Mouse (Mus musculus) neural tube, embryonic 12.5 days (tissue): Measurements from ENCODE around the gene Fem1a. TPM values are rescaled to one million over a fixed set of nuclear protein-coding genes. Genes with fewer than 3 reads are reported as not detected.

ENCODE experiments used
- ATAC-seq: fragments of 200-750 bp; cut with Nextera tagmentation; 2 replicates; pipeline ENCODE4 v1.8.0; 2017; ENCODE audit warnings: low read depth, mild to moderate bottlenecking, moderate TSS enrichment, moderate library complexity; ENCODE audit not compliant: low FRiP score
- H3K27ac ChIP-seq: fragments of 300-500 bp; sonication (generic); 2 replicates; pipeline ENCODE4 v1.5.1; 2016
- H3K27me3 ChIP-seq: fragments of 300-500 bp; sonication (generic); replicated peaks from 2 replicates; pipeline ENCODE4 v1.6.1; 2016; ENCODE audit warnings: mild to moderate bottlenecking
- H3K36me3 ChIP-seq: fragments of 300-500 bp; sonication (generic); 2 replicates; pipeline ENCODE4 v1.6.1; 2016; ENCODE audit warnings: mild to moderate bottlenecking
- H3K4me1 ChIP-seq: fragments of 300-500 bp; sonication (generic); 2 replicates; pipeline ENCODE4 v1.6.1; 2016
- H3K4me2 ChIP-seq: fragments of 300-500 bp; sonication (generic); replicated peaks from 2 replicates; pipeline ENCODE4 v1.6.1; 2016; ENCODE audit warnings: mild to moderate bottlenecking
- H3K4me3 ChIP-seq: fragments of 300-500 bp; sonication (generic); 2 replicates; pipeline ENCODE4 v1.5.1; 2016
- H3K9ac ChIP-seq: fragments of 300-500 bp; sonication (generic); 2 replicates; pipeline ENCODE4 v1.6.1; 2016; ENCODE audit warnings: mild to moderate bottlenecking
- H3K9me3 ChIP-seq: fragments of 300-500 bp; sonication (generic); 2 replicates; pipeline ENCODE4 v1.6.1; 2016; ENCODE audit warnings: mild to moderate bottlenecking
- WGBS: fragments of 180-500 bp; shearing (Covaris S2); methylation state at CpG from one replicate; pipeline ENCODE4 v1.1.7; 2016; 5-methylcytosine and 5-hydroxymethylcytosine counted together
- polyA plus RNA-seq: library from polyadenylated mRNA; unstranded; fragments of >200 nt; fragmentation: Nextera tagmentation; extraction: Ambion mirVana; gene quantifications from 2 replicates; pipeline ENCODE4 v1.2.1, GENCODE M21; 2016

Fem1a gene
- polyA plus RNA-seq, 1 experiment from 2014 or later: 20.6 TPM

DNA sequence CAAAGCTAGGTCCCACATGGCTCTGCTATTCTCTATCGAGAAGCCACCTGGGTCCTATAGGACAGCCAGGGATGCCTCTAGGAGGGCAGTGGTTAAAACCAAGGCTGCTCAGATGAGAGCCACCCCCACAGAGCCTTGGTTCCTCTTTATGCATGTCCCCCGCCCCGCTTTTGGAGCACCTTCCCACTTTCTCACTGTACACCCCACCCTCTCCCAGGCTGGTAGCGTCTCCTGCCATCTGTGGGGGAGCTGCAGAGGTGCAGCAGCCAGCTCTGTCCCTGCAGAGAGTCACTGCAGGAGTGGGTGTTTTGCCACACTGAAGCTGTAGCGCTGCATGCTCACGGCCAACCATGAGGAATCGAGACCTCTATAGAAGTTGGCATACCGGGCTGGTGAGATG is 26.7 kb downstream of the Fem1a start:
- WGBS: 95% methylated on average over 8 of the region's 8 CpGs
- Histone ChIP-seq H3K4me3 (no peak overlapping the region), H3K27me3 (no peaks in the 10 kb centered on the region), H3K4me2 (no peak overlapping the region), H3K9ac (no peak overlapping the region), H3K9me3 (no peaks in the 10 kb centered on the region), H3K36me3 (peaks cover 12% of the 10 kb centered on the region), H3K27ac (no peak overlapping the region), H3K4me1 (peaks cover 8% of the 10 kb centered on the region)
- no peak for ATAC-seq

DNA sequence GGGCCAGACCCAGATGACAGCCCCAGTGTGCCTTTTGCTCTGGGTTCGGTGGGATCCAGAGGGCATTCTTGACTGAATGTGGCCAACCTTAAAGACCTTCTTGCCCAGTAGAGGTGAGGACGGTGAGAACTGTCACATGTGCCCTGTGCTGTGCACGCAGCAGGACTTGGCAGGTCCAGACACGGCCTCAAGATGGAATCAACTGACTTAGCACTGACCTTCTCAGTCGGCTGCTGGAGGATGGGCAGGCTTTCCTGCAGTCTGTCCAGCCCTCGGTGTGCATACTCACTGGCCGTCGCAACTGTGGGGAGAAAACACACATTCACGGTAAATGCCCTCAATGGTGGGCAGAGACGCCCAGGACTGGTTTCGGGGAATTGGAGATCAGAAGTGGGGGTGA is 29.4 kb downstream of the Fem1a start:
- 94% methylated on average over 11 of the region's 11 CpGs for WGBS
- no peak for ATAC-seq
- Histone ChIP-seq H3K4me3 (no peak overlapping the region), H3K4me1 (peaks cover 27% of the 10 kb centered on the region), H3K9ac (no peak overlapping the region), H3K27me3 (no peaks in the 10 kb centered on the region), H3K36me3 (peaks cover 8% of the 10 kb centered on the region), H3K4me2 (no peak overlapping the region), H3K9me3 (no peaks in the 10 kb centered on the region), H3K27ac (no peak overlapping the region)

DNA sequence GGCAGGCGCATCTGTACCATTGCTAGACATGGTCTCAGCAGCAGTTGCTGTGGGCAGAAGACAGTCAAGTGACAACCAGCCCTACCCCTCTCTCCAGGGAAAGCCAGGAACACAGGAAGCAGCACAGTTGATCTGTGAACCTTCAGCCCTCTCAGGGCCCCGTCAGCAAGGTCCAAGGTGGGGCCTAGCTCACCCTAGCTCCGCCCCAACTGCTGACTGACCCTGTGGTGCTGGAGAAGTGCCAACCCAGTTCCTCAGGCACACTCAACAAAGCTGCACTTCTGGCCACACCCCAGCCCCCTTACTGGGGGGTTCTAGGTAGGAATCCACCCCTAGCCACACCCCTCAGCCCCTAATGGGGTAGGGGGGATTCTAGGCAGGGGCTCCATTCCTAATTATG is 31.2 kb downstream of the Fem1a start:
- no peak for ATAC-seq
- Histone ChIP-seq H3K4me3 (no peak overlapping the region), H3K36me3 (peaks cover 5% of the 10 kb centered on the region; the same call in 1 of the 2 replicates), H3K9me3 (no peaks in the 10 kb centered on the region), H3K27ac (no peak overlapping the region), H3K27me3 (no peaks in the 10 kb centered on the region), H3K9ac (0 out of 2 replicates have a peak overlapping the region, but pooled peaks have one; percentile 5), H3K4me1 (peaks cover 36% of the 10 kb centered on the region), H3K4me2 (peak overlapping the region; percentile 20; the same call in 1 of the 2 replicates)
- WGBS: 73% methylated on average over 3 of the region's 3 CpGs

DNA sequence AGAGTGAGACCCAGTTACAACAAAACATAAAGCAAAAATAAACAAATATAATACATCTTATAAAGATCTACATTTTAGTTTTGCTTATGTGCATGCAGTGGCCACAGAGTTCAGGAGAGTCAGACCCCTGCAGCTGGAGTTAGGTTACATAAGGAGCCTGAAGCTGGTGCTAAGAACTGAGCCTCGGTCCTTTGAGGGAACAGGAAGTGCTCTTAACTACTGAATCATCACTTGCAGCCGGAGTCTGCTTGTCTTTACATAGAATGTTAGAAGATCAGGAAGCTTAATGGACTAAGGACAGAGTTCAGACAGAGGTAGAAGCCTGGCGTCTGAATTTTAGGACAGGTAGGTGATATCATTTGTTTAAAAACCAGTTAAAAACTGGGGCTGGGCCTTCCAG is 32.3 kb downstream of the Fem1a start:
- H3K9ac ChIP-seq: 0 out of 2 replicates have a peak overlapping the region, but pooled peaks have one; percentile 42
- H3K27me3 ChIP-seq: no peaks in the 10 kb centered on the region
- H3K36me3 ChIP-seq: peaks cover 5% of the 10 kb centered on the region; the same call in 1 of the 2 replicates
- ATAC-seq: no peak
- no peaks in the 10 kb centered on the region for H3K9me3 ChIP-seq
- peak overlapping the region; percentile 59 for H3K4me2 ChIP-seq
- 59% methylated on average over 3 of the region's 3 CpGs for WGBS
- H3K27ac ChIP-seq: 0 out of 2 replicates have a peak overlapping the region, but pooled peaks have one; percentile 37
- no peak overlapping the region for H3K4me3 ChIP-seq
- H3K4me1 ChIP-seq: peaks cover 36% of the 10 kb centered on the region

DNA sequence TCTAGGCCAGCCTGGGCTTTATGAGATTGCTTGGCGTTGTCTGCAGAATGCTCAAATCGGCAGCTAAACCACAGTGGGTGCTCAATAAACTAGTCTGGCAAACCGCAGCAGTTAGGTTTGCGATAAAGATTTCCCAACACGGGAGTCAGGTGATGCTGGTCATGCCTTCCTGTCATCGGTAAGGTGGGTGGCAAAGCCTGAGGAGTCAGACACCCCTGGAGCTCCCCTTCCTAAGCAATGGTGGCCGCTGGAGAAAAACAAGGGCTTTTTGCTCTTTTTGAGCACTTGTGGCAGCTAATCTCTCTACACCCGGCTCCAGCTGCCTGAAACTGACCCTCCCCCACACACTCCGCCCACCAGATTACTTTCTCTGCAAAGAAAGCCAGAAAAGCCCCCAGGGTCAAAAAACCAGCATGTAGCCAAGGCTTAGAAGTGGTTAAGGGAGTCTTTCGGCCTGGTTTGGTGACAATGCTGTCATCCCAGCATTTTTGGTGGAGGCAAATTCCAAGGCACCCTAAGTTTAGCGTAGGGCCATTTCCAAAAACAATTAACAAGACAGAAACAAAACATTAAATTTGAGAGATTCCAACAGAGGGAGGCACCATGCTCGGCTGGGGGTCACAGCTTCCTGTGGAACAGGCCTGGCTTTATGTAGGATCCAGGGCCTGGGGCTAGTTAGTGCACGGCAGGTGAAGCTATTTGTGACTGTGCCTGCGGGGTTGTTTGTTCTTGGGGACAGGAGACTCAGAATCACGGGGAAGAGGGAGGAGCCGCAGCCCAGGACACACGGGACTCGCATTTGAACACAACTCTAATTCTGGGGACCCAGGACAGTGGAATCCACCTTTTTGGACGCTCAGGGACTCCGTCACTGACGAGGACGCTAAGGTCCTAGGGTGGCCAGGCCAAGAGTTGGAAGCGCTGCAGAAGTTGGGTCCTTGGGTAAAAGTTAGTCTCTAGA is 33.0 kb downstream of the Fem1a start:
- H3K9me3 ChIP-seq: no peaks in the 10 kb centered on the region
- peak overlapping the region; percentile 59 for H3K4me2 ChIP-seq
- peak overlapping the region; percentile 42; the same call in 1 of the 2 replicates for H3K9ac ChIP-seq
- H3K36me3 ChIP-seq: peaks cover 5% of the 10 kb centered on the region; the same call in 1 of the 2 replicates
- 3% methylated on average over 23 of the region's 23 CpGs for WGBS
- H3K4me1 ChIP-seq: peaks cover 36% of the 10 kb centered on the region
- ATAC-seq: no peak
- H3K4me3 ChIP-seq: peak overlapping the region; percentile 37
- H3K27me3 ChIP-seq: no peaks in the 10 kb centered on the region
- H3K27ac ChIP-seq: peak overlapping the region; percentile 37; the same call in 1 of the 2 replicates

DNA sequence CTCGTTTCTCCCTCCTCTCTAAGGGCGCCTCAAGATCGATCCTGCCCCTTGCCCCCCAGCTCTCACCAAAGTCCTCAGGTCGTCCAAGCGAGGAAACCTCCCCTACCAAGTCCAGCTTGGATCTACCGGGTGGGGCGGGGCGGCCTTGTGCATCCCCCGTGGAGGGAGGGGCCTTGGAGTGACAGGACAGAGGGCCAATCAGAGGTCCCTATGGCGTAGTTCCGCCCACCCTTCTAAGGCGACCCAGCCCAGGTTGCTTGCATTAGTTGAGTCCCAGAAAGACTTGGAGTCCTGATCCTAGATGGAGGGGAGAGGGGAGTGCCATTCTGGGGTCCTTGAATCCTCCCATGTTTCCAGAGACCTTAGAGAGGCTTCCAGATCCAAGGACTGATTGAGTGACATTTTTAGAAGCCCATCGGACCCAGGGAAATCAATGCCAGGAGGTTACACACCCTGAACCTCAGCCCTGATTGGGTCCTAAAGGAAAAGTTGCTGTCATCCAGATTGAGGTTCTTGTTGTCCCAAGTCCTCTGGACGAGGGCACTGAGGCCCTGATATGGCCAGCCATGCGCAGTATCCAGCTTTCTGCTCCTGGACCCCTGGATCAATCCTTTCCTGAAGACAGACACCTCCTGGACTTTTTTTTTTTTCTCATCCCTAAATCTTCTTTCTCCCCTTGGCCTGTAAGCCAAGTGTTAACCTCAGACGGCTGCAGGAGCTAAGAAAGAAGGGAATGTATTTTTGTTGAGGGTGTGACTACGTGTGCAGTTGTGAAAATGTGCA is 34.0 kb downstream of the Fem1a start:
- WGBS: 4% methylated on average over 17 of the region's 17 CpGs
- peaks cover 3% of the 10 kb centered on the region; the same call in 1 of the 2 replicates for H3K36me3 ChIP-seq
- peak overlapping the region; percentile 37 for H3K4me3 ChIP-seq
- H3K9ac ChIP-seq: peak overlapping the region; percentile 42; the same call in 1 of the 2 replicates
- peak overlapping the region; percentile 59 for H3K4me2 ChIP-seq
- H3K4me1 ChIP-seq: peaks cover 36% of the 10 kb centered on the region
- 0 out of 2 replicates have a peak overlapping the region, but pooled peaks have one; percentile 37 for H3K27ac ChIP-seq
- peak; percentile 78 for ATAC-seq
- no peaks in the 10 kb centered on the region for H3K27me3 ChIP-seq
- no peaks in the 10 kb centered on the region for H3K9me3 ChIP-seq

DNA sequence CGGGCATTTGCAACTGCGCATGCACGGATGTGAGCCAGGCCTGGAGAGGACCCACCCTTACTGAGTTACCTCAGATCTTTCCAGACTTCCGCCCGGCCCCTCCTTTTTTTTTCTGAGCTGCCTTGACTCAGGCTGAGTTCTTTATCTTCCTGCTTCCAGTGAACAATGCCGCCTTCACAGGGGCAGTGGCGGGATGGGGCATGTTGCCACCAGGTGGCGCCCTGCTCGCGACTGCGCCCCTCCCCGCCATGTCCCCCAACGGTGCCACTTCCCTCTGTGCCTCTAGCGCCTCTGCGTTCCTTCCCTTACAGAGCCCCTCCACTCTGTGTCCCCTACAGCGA is 34.5 kb downstream of the Fem1a start:
- 2% methylated on average over 16 of the region's 16 CpGs for WGBS
- H3K9ac ChIP-seq: 0 out of 2 replicates have a peak overlapping the region, but pooled peaks have one; percentile 27
- peak overlapping the region; percentile 59 for H3K4me2 ChIP-seq
- no peak overlapping the region for H3K27ac ChIP-seq
- H3K27me3 ChIP-seq: no peaks in the 10 kb centered on the region
- peak overlapping the region; percentile 15; the same call in 1 of the 2 replicates for H3K4me3 ChIP-seq
- ATAC-seq: peak; percentile 84
- H3K4me1 ChIP-seq: peaks cover 36% of the 10 kb centered on the region
- H3K36me3 ChIP-seq: no peaks in the 10 kb centered on the region
- H3K9me3 ChIP-seq: no peaks in the 10 kb centered on the region

DNA sequence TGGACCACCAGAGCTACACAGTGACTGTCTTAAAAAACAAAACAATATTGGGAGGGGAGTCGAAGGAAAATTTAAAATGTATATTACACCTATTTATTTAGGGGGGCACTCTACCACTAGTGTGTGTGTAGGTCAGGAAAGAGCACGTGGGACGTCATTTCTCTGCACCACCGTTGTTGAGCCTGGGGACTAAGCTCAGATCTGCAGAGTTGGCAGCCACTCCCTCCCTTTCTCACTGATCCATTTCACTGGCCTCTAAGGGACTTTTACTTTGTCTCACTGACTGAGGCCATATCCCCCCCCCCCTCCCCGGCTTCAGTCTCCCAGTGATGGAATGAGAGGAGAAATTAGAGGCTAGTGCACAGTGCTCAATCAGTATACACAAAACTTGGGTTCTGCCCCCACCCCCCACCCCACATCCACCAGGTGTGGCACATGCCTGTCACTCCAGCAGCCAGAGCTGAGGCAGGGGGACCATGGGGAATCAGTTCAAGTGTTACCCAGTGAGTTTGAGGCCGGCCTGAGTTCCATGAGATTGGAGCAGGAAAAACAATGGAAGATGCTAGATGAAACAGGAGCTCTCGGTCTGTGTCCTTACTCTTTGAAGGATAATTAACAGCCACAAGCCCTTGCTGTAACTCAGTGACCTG is 35.3 kb downstream of the Fem1a start:
- WGBS: 72% methylated on average over 7 of the region's 7 CpGs
- no peak overlapping the region; the same call in 1 of the 2 replicates for H3K4me2 ChIP-seq
- peaks cover 36% of the 10 kb centered on the region for H3K4me1 ChIP-seq
- no peaks in the 10 kb centered on the region for H3K27me3 ChIP-seq
- H3K36me3 ChIP-seq: no peaks in the 10 kb centered on the region
- H3K27ac ChIP-seq: no peak overlapping the region
- H3K9me3 ChIP-seq: no peaks in the 10 kb centered on the region
- H3K9ac ChIP-seq: no peak overlapping the region
- no peak overlapping the region for H3K4me3 ChIP-seq
- no peak for ATAC-seq

DNA sequence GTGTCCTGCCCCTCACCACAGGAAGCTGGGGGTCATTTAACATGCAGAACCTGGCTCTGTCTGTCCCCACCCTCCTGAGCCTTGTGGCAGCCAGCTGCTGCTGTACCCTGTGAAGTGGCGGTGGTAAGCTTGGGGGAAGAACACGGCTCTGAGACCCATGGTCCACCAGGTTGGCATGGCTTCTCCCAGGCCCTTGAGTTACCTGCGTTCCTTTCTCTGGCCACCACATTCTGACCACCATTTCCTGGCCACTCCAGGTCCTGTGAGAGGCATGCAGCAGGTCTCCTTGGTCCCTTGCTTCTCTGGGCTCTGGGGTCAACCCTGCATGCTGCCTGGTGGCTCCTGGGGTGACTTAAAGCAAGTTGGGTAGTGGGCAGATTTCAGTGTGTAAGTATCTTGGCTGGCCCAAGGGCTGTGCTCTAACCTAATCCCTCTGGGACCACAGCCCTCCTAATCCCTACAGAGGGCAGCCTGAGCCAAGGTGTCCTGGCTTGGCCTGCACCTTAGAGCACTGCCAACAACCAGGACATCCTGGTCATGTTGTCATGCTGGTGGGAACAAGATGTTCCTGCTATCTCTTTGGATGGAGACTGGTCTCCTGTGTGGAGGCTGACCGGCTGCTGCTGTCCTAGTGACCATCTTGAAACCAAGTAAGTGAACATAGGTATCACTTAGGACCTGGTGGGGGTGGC is 36.1 kb downstream of the Fem1a start, which contains the start of gene Plin3:
Gene Plin3 (minus strand): TSS at position 343 of the 692 bp plus-strand sequence.
- Histone ChIP-seq H3K4me3 (no peak within 1 kb of the TSS), H3K9ac (no peak within 1 kb of the TSS), H3K36me3 (no peaks in the 10 kb centered on the region), H3K9me3 (no peaks in the 10 kb centered on the region), H3K4me2 (no peak within 1 kb of the TSS), H3K27me3 (no peaks in the 10 kb centered on the region), H3K27ac (no peak within 1 kb of the TSS), H3K4me1 (peaks cover 34% of the 10 kb centered on the region)
- ATAC-seq: no peak
- WGBS: 84% methylated on average over 4 of the region's 4 CpGs

DNA sequence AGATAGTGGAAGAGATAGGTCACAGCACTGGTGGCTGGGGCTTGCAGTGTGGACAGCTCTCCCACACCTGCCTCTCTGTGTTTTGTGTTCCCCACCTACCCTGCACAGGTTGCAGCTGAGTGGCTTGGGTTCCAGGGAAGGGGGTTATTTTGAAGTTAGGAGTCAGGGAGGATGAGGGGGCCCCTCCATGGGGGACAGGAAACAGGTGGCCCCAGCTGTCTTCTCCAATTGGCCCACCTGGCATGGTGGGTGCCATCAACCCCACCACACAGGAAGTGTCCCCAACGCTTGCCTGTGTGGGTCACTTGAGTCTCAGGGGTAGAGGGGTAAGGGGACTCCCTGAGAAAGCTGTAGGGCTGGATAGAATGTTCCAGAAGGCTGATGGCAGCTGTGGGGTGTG is 36.7 kb downstream of the Fem1a start:
- H3K27me3 ChIP-seq: no peaks in the 10 kb centered on the region
- H3K4me1 ChIP-seq: peaks cover 28% of the 10 kb centered on the region
- WGBS: 88% methylated on average over 1 of the region's 1 CpGs
- no peaks in the 10 kb centered on the region for H3K36me3 ChIP-seq
- H3K9ac ChIP-seq: no peak overlapping the region
- no peak for ATAC-seq
- no peak overlapping the region for H3K4me3 ChIP-seq
- no peaks in the 10 kb centered on the region for H3K9me3 ChIP-seq
- no peak overlapping the region for H3K4me2 ChIP-seq
- H3K27ac ChIP-seq: no peak overlapping the region

DNA sequence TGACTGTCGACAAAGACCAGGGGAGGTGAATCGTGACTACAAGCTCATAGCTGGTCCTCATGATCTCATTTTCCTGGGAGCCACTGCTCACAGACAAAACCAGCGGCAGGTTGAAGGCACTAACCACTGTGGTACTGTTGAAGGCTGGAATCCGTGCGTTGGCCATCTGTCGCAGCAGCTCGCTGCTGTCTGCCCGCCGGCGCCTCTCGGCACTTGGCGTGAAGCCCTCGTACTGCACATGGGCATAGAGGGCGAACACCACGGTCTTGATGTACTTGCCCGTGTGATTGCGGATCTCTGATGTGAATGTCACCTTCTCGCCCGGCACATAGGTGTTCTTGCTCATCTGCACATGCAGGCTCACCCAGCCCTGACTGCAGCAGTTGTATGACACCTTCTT is 37.6 kb downstream of the Fem1a start:
- Histone ChIP-seq H3K27ac (no peak overlapping the region), H3K4me3 (no peak overlapping the region), H3K4me1 (peaks cover 24% of the 10 kb centered on the region), H3K36me3 (no peaks in the 10 kb centered on the region), H3K27me3 (no peaks in the 10 kb centered on the region), H3K4me2 (no peak overlapping the region), H3K9ac (no peak overlapping the region), H3K9me3 (no peaks in the 10 kb centered on the region)
- ATAC-seq: no peak
- 92% methylated on average over 19 of the region's 19 CpGs for WGBS
